11 mouse cellular contexts compared by ENCODE assay signal in the genomic region with DNA sequence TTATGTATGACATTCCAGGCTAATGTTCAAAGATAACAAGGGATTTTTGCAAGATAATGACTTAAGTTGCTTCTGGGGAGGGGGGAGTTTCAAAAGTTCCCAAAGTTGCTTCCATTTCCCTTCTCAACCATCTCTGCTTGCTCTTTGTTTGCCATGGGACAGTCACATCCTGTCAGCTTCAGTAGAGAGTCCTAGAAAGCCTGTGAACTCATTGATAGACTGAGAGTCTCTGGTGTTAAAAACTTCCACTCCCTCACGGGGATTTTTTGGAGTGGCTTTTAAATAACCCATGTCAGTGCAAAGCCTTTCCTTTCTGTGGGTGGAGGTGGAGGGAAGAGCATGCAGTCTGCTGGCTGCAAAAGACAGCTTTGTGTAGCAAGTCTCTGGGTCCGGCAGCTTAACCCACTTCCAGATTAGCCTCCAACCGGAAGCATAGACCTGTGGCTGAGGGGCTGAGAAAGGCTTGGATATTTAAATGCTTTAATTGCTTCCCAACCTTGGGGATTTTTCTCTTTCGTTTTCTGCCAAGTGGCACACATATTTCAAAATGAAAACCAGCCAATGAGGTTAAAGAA. TPM values are rescaled to one million over a fixed set of nuclear protein-coding genes. Genes with fewer than 3 reads are reported as not detected.
A peak's percentile ranks its signal among the peaks of the same experiment; 100 is the strongest.
DNase-seq lines count a peak whose midpoint lies in the region; ATAC-seq lines count a peak whose summit lies in the region.
"Had no signal": no experiment of that assay in that cellular context is flagged by ENCODE, and none has a peak within 500 bp of the region (broad histone marks: within the 10 kb centered on the region; RNA-seq: fewer than 3 reads in every experiment).

No protein-coding gene starts in this region.

- H3K36me3 ChIP-seq in heart, embryonic 15.5 days, result no peaks in the 10 kb centered on the region
- H3K36me3 ChIP-seq: midbrain, embryonic 13.5 days had no signal

- no peak overlapping the region for H3K4me3 ChIP-seq in heart, embryonic 15.5 days
- H3K4me3 ChIP-seq: midbrain, embryonic 13.5 days had no signal

- no peak overlapping the region for H3K9ac ChIP-seq in heart, embryonic 15.5 days
- H3K9ac ChIP-seq: midbrain, embryonic 13.5 days had no signal

- peak overlapping the region; percentile 10; the same call in 1 of the 2 replicates for H3K27ac ChIP-seq in heart, embryonic 15.5 days
- H3K27ac ChIP-seq: midbrain, embryonic 13.5 days had no signal

- peak; percentile 30 for DNase-seq in adrenal gland, adult 2 months
- no peak for DNase-seq in adrenal gland, adult 18-20 months (ENCODE audit: low spot score in 2 of 2)
- DNase-seq in heart, postnatal 4 days, result no peak
- DNase-seq in CD4-positive helper T cell, adult 2 months (ENCODE audit: low read depth, low spot score), result peak; percentile 46
- no peak for DNase-seq in thymus, postnatal 4 days
- DNase-seq in layer of hippocampus, adult 9-10 months (ENCODE audit: low spot score), result no peak
- DNase-seq: cerebellum, postnatal 25 days; thymus, adult 2 months had no signal

- ATAC-seq in heart, embryonic 15.5 days (replicated peaks; ENCODE audit: insufficient number of reproducible peaks, insufficient read depth, low FRiP score, low read depth), result no peak
- peak; percentile 27 to 54; a peak in 3 of 4 replicates for ATAC-seq in hematopoietic stem cell, adult 5-6 weeks (replicated peaks in 1 of 2; ENCODE audit: insufficient read depth in 1 of 2, low FRiP score in 2 of 2, low TSS enrichment in 1 of 2, low read depth in 1 of 2, poor library complexity in 2 of 2, severe bottlenecking in 2 of 2)
- ATAC-seq: midbrain, embryonic 13.5 days had no signal

- WGBS in heart, embryonic 15.5 days, result 22% methylated on average over 4 of the region's 4 CpGs

- peaks cover 39% of the 10 kb centered on the region for H3K4me1 ChIP-seq in heart, embryonic 15.5 days (replicated peaks)

- no peaks in the 10 kb centered on the region for H3K9me3 ChIP-seq in heart, embryonic 15.5 days (replicated peaks)
- H3K9me3 ChIP-seq: midbrain, embryonic 13.5 days had no signal

- no peak overlapping the region for H3K4me2 ChIP-seq in heart, embryonic 15.5 days
- H3K4me2 ChIP-seq: midbrain, embryonic 13.5 days had no signal

- no peaks in the 10 kb centered on the region for H3K27me3 ChIP-seq in heart, embryonic 15.5 days

RNA-seq across cellular contexts. Expression of a gene that starts 25.3 kb away (rescaled TPM):
- total RNA-seq in adrenal gland, adult 2 months (2021), result 10 to 100 TPM; 24.8 to 46.8 TPM
- 35.3 and 40.1 TPM in 2 replicates for polyA plus RNA-seq in adrenal gland, adult 2 months (2012; rRNA removed)
- 10 to 100 TPM; 26.8 to 36.1 TPM for total RNA-seq in adrenal gland, adult 18-20 months (2021)
- polyA plus RNA-seq in heart, embryonic 15.5 days (2015; fragmentation: Nextera tagmentation; extraction: Ambion mirVana), result 14.9 and 18.8 TPM in 2 replicates
- total RNA-seq in heart, postnatal 4 days (2021), result 10 to 100 TPM; 44.7 to 47.7 TPM
- 40.3 and 44.9 TPM in 2 replicates for total RNA-seq in hematopoietic stem cell, adult 5-6 weeks (2017)

Comparison
In these comparisons a context has a peak if more than half of its experiments do, and no peak if none do; other contexts are left out.
1. DNase-seq: peak in adrenal gland, adult 2 months (single experiment) and CD4-positive helper T cell, adult 2 months (single experiment); none in adrenal gland, adult 18-20 months (0 of 2), heart, postnatal 4 days (single experiment), thymus, postnatal 4 days (single experiment) and layer of hippocampus, adult 9-10 months (single experiment).